Mouse (Mus musculus): ENCODE data around the gene Jun.

Jun gene

GRCm38 (mm10) chr4:95052025-95052899 is at the start of gene Jun:
TSS of gene Jun (minus strand) at chr4:95052222.
- peak; percentile 99 for DNase-seq (ENCODE audit: low spot score)

GRCm38 (mm10) chr4:95101684-95102083 is 49.7 kb upstream of the Jun start:
- DNase-seq (ENCODE audit: low spot score), result no peak

GRCm38 (mm10) chr4:95100694-95101093 is 48.7 kb upstream of the Jun start:
- DNase-seq (ENCODE audit: low spot score), result no peak

GRCm38 (mm10) chr4:95099373-95099772 is 47.4 kb upstream of the Jun start:
- no peak for DNase-seq (ENCODE audit: low spot score)

- DNase-seq (ENCODE audit: low spot score), result no peak
Measured at GRCm38 (mm10) chr4:95098722-95099097, 46.7 kb upstream of the Jun start.

- no peak for DNase-seq (ENCODE audit: low spot score)
Measured at GRCm38 (mm10) chr4:95097942-95098721, 46.1 kb upstream of the Jun start.

GRCm38 (mm10) chr4:95096731-95097130 is 44.7 kb upstream of the Jun start:
- DNase-seq (ENCODE audit: low spot score), result no peak

GRCm38 (mm10) chr4:95095911-95096310 is 43.9 kb upstream of the Jun start:
- no peak for DNase-seq (ENCODE audit: low spot score)

GRCm38 (mm10) chr4:95095355-95095754 is 43.3 kb upstream of the Jun start:
- no peak for DNase-seq (ENCODE audit: low spot score)

GRCm38 (mm10) chr4:95094700-95095113 is 42.7 kb upstream of the Jun start:
- DNase-seq (ENCODE audit: low spot score), result no peak

- no peak for DNase-seq (ENCODE audit: low spot score)
Measured at GRCm38 (mm10) chr4:95093615-95094014, 41.6 kb upstream of the Jun start.

- DNase-seq (ENCODE audit: low spot score), result no peak
Measured at GRCm38 (mm10) chr4:95092516-95092915, 40.5 kb upstream of the Jun start.

- no peak for DNase-seq (ENCODE audit: low spot score)
Measured at GRCm38 (mm10) chr4:95091536-95091935, 39.5 kb upstream of the Jun start.

GRCm38 (mm10) chr4:95089968-95090367 is 37.9 kb upstream of the Jun start:
- DNase-seq (ENCODE audit: low spot score), result no peak

GRCm38 (mm10) chr4:95089053-95089452 is 37.0 kb upstream of the Jun start:
- DNase-seq (ENCODE audit: low spot score), result no peak

GRCm38 (mm10) chr4:95083957-95084356 is 31.9 kb upstream of the Jun start:
- no peak for DNase-seq (ENCODE audit: low spot score)

GRCm38 (mm10) chr4:95083191-95083729 is 31.2 kb upstream of the Jun start:
- no peak for DNase-seq (ENCODE audit: low spot score)

GRCm38 (mm10) chr4:95082481-95083088 is 30.6 kb upstream of the Jun start:
- DNase-seq (ENCODE audit: low spot score), result peak; percentile 19

GRCm38 (mm10) chr4:95081632-95082031 is 29.6 kb upstream of the Jun start:
- no peak for DNase-seq (ENCODE audit: low spot score)

GRCm38 (mm10) chr4:95078625-95079024 is 26.6 kb upstream of the Jun start:
- DNase-seq (ENCODE audit: low spot score), result no peak

- no peak for DNase-seq (ENCODE audit: low spot score)
Measured at GRCm38 (mm10) chr4:95076279-95076678, 24.3 kb upstream of the Jun start.

GRCm38 (mm10) chr4:95075591-95076002 is 23.6 kb upstream of the Jun start:
- no peak for DNase-seq (ENCODE audit: low spot score)

All from yolk sac, embryonic 10.5 days (tissue).